Mouse (Mus musculus) large intestine, adult 2 months (tissue): ENCODE measurements at regions not wholly inside any gene's neighbourhood (a gene's known extent, or its start where the extent isn't known, plus 50 kb on each side); places are given as distances from the start of the nearest gene placed in this dataset.

Source experiments
- DNase-seq: peaks from one replicate; pipeline ENCODE4 v3.0.0-alpha.2; 2012; ENCODE audit warnings: low read depth, low spot score
- WGBS: fragments of 180-500 bp; shearing (Covaris S2); methylation state at CpG from one replicate; pipeline ENCODE4 v1.1.7; 2018; 5-methylcytosine and 5-hydroxymethylcytosine counted together

DNA sequence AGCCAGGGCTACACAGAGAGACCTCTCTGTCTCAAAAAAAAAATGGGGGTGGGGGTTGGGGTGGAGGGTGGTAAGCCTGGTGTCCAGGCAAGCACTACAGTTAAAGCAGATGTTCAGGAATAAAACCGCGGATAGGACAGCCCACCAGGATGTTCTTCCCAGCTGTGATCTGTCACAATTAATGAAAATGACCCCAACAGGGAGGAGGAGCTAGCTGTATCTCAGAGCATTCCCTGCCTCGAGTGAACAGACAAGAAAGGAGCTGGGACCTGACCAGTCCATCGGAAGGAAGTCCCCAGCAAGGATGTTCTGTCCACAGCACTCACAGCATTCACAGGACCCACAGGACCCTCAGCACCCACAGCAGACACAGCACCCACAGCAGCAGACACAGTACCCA lies 80.4 kb downstream of the Utp6 start:
- no peak for DNase-seq
- WGBS: 67% methylated on average over 4 of the region's 4 CpGs

DNA sequence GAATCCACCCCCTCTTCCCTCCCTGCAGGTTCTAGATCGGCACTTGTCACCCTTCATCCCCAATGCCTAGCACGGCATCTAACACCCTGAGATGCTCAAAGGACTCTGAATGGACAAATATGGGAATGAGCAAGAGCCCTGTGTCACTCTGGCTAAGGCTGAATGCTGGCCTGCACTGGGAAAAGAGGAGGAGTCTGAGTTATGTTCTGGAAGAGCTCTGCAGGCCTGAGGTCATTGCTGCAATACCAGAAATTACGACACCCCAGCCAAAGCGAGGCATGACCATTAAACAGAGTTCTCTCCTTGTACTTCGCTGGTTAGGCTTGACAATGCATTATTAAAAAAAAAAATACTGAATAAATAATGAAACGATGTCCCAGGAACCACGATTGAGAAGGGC lies 84.1 kb downstream of the Utp6 start:
- no peak for DNase-seq
- 48% methylated on average over 7 of the region's 7 CpGs for WGBS

DNA sequence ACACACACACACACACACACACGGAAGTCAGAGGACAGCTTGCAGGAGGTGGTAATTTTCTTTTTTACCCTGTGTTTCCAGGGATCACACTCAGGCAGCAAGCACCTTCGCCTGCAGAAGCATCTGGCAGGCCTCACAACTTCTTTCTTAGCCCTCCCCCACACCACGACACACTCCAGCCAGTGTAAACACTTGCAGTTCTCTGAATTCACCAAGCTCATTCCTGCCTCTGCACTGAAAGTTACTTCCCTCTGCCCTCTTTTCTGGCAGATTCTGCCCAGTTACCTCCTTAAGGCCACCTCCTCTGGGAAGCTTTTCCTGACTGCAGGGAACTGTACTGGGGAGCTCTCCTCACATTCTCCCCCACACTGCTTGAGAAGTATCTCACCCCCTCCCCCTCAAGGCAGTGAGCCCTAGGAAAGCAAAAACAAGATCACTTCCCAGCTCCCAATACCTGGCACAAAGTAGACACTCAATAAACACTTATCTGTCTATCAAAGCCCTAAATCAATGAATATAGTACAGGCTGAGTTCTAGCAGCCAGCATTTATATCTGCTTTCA lies 84.9 kb downstream of the Utp6 start:
- DNase-seq: no peak
- 40% methylated on average over 3 of the region's 3 CpGs for WGBS

DNA sequence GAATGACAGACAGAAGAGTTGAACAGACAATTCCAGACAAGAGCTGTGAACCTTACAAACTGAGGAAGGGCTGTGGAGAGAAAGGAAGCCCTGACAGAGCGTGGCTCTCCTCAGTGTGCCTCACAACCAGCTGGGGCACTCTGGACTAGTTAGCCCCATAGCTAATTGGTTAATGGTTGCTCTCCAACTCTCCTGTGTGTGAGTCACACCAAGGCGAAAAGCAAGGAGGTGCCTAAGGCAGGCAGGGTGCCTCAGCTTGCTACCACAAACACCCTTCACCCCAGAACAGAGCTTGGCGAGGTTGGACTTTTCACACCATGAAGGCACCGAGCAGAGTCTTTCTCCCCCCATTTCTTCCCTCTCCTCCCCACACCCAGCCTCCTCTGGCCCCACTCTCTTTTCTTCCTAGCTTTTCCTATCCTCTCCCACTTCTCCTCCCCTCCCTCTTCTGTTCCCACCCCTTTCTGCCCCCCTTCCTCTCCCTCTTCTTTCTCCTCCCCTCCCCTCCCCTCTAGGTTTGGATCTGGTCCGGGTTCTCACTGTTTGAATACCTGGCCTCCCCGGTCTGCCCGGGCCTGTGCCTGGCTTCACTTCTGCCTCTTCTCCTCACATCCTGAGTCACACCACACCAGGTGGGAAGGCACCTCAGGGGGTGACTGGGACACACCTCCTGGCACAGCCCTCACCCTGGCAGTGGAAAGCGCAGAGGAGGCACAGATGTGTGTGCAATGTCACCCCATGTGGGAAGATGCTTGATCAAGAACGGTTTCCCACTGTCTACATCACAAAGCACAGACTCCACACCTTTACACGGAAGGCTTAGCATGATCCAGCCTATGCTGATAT lies 90.2 kb downstream of the Utp6 start:
- no peak for DNase-seq
- WGBS: 94% methylated on average over 10 of the region's 10 CpGs

DNA sequence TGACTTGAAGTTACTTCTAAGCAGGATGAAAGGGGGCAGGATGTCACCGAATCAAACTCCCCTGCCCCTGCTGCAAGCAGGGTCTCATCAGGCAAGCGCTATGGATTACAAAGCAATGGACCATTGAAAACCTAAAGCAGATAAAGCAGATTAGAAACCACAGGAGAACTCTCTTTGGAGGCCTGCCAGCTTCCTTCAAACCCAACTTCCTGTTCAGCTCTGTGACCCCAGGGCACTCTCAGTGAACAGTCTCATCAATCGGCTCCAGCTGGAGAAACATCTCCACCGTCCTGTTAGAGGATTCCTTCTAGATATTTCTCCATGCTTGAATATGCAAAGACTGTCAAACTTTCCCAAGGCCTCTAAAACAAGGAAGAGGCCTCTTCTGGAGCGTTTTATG lies 92.0 kb downstream of the Utp6 start:
- DNase-seq: no peak
- WGBS: 27% methylated on average over 5 of the region's 5 CpGs

DNA sequence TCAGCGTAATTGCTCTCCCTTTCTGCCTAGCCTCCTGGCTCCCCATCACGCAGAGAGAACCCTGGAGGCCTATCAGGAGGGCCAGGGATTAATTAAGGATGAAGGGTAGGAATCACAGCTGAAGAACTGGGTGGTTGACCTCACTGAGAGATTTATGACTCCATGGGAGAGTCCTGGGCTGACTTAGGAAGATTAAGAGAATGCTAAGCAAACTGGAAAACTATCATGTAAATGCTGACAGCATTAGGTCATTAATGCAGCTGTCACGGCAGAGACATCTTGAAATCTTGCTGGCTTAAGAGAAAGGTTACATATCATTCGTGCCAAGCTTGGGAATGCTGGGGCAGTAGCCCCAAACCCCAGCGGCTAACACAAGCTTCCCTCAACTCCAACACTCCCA lies 93.2 kb downstream of the Utp6 start:
- no peak for DNase-seq
- 78% methylated on average over 5 of the region's 5 CpGs for WGBS

DNA sequence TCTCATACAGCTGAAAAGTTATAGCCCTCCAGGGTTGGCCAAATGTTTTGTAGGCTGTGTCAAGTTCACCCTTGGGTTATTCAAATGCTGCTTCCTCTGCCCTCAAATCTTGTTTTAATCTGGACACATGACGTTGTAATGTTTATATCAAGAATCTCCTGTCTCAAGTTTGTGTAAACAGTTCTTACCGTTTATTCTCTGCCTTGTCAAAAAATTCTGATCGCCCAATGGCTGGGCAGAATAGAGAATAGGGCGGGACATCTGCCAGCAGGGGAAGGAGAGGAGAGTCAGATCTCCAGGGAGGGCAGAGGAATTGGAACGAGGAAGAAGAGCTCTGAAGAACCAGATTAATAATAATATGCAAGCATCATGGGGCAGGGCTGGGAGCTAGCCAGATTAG lies 97.4 kb downstream of the Utp6 start:
- WGBS: 42% methylated on average over 5 of the region's 5 CpGs
- DNase-seq: no peak

DNA sequence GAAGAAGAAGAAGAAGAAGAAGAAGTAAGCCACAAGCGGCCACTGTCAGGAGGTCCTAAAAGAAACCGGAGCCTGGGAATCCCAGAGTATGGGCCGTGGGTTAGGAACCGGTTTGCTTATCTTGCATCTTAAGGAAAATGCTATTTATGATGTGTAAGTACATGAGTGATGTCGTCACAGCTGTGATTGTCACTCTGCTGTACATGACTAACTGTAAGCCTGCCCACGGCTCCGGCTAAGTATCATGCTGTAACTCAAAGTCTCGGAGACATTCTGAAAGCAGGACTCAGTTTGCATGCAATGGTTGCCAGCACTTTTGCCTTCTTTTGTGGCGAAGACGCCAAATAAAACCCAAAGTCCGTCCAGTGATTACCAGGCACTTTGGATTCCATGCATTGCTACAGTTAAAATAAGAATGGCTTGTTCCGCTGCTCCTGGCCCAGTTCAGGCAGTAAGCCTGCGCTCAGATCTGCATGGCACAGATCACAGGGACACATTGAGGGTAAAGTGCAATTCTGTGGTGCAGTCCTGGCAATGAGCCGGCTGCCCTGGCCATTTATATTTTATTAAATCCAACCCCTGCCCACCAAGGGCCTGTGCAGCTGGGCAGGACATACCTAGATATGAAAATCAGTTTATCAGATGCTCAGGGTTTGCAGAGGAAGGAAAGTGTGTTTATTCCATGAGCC lies 98.6 kb downstream of the Utp6 start:
- 75% methylated on average over 14 of the region's 14 CpGs for WGBS
- DNase-seq: no peak

DNA sequence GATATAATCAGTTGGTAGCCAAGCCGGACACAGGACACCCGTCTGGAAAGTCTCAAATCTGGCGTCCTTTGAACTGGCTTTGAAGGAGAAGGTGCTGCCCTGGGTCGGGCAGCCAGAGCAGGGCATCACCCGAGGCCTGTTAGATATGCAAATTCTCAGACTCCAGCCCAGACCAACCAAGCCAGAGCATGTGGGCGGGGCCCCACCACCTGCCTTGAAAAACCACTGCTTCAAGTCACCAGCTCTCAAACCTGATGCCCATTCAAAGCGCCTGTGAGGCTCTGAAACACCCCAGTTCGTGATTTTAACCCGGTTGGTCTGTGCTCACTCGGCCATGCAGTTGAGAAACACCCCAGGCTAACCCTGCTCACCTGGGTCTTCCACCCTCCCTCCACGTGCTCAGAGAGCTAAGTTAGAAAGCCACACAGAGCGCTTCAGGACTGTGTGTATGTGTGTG lies 101.6 kb downstream of the Utp6 start:
- DNase-seq: no peak
- 39% methylated on average over 12 of the region's 12 CpGs for WGBS

DNA sequence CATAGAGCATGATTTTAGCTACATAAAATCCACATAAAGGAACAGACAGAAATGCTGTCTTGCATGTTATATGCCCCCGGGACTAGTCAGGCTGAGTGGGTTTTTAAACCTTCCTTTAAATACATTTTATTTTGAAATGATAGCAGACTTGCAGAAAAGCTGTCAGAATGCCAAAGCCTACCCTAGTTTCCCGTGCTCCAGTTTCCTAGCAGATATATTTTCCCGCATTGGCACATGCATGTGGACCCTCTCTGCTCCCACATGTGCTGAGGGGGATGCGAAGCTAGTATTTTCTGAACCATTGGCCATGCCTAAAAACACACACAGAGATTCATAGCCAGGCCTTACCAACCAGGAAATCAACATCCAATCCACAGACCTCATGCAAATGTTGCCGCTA lies 105.8 kb downstream of the Utp6 start:
- whole genome bisulfite sequencing: 90% methylated on average over 5 of the region's 5 CpGs
- no peak for DNase-seq

DNA sequence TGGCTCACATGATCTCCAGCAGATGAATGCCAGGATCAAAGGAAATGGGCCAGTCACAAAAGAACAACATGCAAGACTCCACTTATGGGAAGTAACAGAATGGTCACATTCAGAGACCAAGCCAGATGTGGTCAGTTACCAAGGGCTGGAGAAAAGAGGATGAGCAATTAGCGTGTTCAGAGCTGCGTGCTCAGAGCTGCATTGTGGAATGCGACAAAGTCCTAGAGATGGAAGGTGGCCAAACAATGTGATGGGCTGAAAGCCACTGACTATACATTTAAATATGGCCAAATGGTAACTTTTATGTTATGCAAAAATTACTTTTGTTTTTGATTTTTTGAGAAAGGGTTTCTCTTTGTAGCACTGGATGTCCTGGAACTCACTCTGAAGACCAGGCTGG lies 112.6 kb downstream of the Utp6 start:
- DNase-seq: no peak
- 89% methylated on average over 3 of the region's 3 CpGs for WGBS

DNA sequence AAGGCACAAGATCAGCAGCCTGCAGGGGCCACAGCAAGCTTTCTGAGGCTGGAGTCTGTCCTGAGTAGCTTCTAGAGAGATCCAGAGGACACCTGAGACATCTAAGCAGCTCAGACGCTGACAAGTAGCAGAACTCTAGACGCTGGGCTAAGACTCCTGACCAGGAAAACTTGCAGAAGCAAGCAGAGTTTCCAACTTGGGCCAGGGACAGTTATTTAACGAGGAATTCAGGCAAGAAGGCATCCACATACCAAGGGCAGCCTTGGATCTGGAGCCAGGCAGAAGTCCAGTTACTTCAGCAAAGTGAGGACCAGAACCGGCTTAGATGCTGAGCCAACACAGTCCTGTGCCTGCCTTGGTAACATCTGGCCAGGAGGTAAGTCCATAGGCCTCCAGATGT lies 117.8 kb downstream of the Utp6 start:
- 75% methylated on average over 4 of the region's 4 CpGs for WGBS
- no peak for DNase-seq

DNA sequence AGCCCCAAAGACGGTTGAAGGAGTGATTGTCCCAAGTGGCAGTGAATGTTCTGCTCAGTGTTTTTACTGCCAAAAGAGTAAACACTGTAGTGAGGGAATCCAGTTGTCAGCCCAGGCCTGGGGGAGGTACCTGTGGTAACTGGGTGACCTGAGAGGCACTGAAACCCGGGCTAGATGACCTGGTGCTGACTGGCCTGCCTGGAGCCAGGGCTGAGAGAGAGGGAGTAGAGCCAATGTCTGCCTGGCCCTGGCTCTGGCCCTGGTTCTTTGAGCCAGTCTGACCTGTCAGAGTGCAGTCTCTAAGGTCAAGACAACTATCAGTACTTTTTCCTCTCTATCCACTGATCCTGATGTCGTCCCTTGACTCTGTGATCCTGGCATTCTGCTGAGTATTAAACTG lies 119.2 kb downstream of the Utp6 start:
- WGBS: 39% methylated on average over 3 of the region's 3 CpGs
- no peak for DNase-seq

DNA sequence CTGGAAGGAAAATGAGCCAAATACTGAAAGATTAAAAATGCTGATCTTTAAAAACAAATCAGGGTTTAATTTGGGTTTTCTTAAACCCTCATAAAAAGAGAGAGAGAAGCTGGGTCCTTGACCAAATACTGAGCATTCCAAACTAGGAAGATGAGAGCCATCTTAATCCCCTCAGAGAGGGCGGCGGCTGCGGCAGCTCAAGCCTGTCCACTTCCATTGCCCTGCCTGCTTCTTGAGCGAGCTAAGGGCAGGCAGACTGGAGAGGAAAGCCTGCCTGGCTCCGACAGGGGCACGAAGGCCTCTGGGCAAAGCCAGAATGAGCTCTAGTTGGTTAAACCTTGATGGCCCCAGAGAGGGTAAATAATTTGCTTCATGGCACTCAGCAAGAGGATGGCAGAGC lies 122.2 kb downstream of the Utp6 start:
- DNase-seq: no peak
- WGBS: 75% methylated on average over 6 of the region's 6 CpGs

DNA sequence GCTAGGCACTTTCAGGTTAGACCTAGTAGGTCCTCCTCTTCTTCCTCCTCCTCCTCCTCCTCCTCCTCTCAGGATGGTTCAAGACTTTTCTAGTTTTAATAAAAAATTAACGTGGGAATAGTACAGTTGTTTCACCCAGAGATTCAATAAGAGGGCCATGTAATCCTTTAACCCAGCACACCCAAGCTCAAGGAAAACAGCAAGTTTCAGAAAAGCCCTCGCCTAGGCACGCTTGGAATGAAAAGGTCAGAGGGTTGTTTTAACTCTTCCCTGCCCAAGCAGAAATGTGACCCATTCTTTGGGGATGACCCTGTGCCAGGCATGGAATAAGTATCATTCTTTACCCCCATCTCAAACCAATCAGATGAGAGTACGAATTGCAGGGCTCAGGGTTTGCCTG lies 124.1 kb downstream of the Utp6 start:
- DNase-seq: no peak
- 63% methylated on average over 4 of the region's 4 CpGs for WGBS

DNA sequence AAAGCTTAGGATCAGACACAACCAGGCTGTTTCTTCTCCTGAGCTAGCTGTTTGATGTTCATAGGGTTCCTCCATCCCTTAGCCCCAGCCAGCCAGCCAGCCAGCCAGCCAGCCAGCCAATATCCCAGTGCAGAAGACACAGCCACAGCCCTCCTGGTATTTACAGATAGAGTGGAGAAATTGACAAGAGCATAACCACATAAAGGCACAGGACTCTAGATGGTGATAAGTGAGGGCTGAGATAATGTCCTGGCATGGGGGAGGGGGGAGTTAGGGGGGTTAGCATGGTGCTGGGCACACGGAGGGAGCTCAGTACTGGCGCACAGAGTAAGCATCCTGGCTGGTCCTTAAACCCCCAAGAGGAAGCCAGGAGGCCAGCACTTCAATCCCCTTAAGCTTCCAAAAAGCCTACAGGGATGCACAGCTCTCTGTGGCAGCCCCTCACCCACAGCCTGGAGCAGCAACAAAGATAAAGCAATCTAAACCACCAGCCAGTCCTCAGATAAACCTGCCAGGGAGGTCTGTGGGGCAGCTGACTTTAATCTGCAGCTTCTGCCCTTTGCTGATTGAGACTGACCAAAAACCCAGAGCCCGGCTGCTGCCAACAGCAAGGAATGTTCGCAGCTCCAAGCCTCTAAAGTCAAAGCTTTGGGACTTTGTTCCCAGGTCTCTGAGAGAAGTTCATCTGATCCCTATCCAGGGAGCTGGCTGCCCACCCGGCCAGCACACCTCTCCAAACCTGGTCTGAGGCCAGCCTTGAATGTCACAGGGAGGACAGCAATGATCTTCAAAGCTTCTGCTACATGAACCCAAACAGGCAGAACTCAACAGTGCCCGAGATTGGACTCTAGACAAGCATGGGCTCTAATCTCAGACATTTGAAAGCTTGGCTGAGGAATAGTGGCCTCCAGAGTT lies 124.9 kb downstream of the Utp6 start:
- 58% methylated on average over 6 of the region's 6 CpGs for WGBS
- no peak for DNase-seq

DNA sequence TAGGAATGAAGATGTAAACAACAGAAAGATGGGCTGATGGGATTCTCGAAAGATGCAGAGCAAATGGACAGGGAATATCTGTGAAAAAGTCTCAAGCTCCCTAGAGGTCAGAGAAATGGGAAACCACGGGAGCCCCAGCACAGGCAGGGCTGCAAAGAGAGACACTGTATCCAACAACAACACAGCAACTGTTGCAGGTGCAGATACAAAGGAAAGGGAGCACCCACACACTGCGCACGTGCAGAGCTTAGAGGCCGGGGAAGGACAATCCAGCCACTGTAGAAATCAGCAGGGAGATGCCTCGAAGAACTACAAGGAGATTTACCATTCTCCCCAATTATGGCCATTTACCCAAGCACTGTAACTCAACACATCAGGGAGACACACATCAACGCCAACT lies 126.3 kb downstream of the Utp6 start:
- DNase-seq: no peak
- 92% methylated on average over 7 of the region's 7 CpGs for WGBS

DNA sequence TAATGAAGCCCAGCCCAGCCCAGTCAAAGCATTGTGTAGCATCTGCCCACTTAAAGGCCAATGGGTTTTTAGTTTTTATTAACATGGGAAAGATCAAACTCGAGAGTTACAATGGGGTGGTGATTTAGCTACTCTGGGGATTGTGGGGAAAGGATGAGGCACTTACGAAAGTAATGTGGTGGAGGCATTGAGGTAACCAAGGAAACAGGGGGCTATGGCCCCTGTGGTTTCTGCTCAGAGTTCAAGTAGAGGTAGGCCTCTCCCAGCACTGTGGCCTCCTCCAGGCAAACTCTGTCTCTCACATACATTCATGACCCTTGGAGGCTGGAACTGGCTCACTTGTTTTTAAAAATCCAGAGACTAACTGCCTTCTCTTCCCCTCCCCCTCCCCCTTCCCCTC lies 128.4 kb downstream of the Utp6 start:
- DNase-seq: no peak
- 66% methylated on average over 2 of the region's 2 CpGs for WGBS

DNA sequence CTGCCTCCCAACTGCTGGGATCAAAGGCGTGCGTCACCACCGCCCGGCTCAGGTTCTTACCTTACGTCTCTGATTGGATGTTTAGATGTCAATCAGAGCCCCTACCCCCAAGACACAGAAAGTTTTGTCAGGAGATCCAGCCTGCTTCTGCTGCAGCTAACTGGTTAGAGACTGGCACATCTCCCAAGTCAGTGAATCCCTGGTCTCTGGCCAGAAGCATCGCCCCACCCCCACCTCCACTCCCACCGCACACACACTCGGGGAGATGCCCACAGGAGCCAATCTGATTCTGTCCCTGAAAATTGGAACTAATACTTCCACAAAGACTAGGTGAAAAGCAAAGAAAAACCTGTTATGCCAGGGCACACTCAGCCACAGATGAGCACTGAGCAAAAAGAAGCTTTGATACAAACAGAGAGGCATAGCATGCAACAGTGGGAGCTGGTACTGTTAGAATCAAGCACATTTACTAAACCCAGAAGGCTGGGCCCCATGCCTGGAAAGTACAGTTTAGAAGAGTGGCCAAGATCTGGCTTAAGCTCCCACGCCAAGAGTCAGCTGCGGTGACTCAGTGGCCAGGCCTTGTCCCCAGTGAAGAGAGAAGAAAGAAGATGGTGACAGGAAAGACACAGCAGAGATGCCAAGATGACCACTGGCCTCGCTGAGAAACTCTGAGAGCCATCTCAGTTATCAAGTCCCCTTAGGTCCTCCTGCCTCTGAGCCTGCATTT lies 130.4 kb downstream of the Utp6 start:
- DNase-seq: no peak
- WGBS: 84% methylated on average over 11 of the region's 11 CpGs
